Mouse (Mus musculus) kidney, postnatal 25 days (tissue): ENCODE measurements around the gene Pln.
A peak's percentile ranks its signal among the peaks of the same experiment; 100 is the strongest.

Experiments
- DNase-seq, 2 experiments: peaks; one replicate each; pipeline ENCODE4 v3.0.0; 2021; ENCODE audit warnings: mixed read lengths in 2 of 2

The Pln gene

DNA sequence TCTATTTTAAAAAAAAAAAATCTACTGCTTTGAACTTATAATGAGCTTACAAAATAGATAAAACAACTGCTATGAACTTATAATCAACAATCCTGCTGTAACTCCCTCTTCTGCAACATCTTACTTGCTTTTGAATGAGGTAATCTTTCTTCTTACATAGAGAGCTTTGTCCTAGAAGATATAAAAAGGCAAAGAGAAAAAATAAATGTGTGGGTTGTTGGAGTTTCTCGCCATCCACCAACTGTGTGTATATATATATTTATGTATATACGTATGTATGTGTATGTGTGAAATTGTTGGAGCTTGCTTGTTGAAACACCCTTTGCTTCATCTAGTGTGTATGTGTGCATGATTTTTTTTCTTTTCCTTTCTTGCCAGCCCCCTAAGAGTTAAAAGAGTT is 29.8 kb downstream of the Pln start:
- DNase-seq, result no peak

DNA sequence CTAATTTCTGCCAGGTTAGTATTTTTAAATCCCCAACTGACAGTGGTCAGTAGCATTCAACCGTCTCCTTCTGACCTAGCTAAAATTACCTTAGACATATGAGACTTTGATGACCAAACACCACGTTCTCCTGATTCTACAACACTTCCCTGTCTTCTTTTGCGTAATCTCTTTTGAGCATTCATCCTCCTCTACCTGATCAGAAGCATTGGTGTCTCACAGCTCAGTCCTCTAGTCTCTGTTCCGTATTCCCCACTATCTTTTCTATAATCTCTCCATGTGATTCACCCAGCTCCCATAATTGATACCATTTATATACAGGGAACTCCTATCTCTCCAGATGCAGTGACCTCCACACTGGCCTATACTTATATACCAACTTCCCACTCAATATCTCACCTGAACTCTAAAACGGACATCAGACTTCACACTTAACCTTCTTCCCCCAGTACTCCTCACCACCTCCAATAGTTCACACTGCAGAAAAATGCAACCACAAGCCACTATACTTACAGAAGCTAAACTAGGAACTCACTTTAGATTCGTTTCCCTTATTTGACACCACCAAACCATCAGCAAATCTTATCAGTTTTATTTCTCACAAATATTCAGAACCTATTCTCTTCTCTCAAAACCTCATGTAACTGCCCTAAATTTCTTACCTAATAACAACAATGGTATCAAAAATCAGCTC is 36.6 kb downstream of the Pln start:
- no peak for DNase-seq

DNA sequence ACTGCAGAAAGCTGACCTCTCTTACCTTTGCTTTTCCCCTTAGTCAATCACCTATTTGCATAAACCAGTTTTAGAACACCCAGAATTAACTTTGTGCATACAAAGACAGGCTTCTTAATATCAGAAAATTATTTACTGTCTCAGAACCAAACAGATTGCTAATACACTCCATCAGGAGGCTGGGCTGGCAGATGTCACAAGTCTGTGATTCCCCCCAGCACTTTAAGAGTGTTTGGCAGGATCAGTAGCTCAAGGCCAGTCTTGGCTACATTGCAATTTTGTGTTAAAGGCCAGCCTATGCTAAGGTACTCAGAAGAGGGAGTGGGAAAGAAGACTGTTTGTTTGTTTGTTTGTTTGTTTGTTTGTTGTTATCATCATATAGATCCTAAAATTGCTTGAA is 39.6 kb downstream of the Pln start:
- DNase-seq, result no peak

DNA sequence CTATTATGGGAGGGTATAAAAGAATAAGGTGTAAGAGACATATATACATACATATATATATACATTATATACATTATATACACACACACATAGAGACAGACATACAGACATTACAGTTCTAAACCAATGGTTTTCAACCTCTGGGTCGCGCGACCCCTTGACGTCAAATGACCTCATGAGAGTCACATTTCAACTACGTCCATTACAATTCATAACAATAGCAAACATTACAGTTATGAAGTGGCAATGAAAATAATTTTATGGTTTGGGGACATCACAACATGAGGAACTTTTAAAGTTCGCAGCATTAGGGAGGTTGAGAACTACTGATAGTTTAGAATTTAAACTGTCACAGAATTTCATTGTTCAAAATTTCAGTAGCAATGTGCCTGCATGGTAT is 40.8 kb downstream of the Pln start:
- DNase-seq, result no peak

DNA sequence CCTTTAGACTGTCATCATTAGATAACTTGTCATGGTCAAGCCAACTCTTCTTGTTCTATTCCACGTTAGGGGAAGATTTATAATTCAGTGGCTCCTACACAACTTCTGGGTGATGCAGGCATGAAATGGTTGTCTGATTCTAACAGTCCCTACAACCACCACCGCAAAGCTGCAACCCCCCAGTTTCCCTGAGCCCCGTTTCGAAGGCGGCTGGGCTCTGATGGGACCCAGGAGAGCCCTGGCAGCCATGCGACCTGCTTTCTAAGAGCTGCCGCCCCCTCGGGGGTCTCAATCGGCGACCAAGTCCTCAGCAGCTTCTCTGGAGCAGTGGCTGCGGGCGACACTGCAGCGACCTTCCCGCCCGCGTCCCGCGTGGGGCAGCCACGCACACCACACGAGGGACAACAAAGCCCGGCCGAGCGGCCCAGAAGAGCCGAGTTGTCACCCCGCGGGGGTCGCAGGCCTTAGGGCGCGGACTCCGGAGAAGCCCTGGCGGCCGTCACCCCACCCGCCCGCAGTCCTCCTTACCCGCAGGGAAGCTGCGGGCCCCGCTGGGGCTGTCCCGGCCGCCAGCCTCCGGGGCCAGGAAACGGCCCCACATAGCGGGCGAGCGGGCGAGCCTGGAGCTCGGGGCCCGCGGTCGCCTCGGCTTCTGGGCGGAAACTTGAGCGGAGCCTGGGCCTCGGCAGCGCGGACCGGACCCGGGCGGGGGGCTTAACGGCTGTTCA is 41.7 kb downstream of the Pln start:
- peak in 1 of 2 experiments; percentile 14 for DNase-seq

DNA sequence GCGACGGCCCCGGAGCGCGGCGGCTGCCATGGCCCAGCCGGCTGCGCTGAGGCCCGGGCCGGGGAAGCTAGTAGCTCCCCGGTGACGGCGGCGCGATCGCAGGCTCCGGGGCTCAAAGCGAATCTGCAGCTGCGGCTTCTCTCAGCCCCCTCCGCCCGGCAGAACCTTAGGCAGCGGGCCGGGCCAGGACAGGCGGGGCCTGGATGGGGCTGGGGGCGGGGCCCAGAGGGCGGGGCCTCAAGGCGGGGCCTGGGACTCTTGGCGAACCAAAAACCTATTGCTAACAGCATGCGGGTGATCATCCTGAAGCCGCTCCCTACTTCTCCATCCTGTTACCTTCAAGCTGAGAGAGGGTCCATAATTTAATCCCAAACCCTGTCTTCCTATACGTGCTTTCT is 42.2 kb downstream of the Pln start, which contains the start of gene Cep85l:
TSS of gene Cep85l (minus strand) at position 239 of the 398 bp plus-strand sequence.
- DNase-seq, result peak; percentile 88 to 94

DNA sequence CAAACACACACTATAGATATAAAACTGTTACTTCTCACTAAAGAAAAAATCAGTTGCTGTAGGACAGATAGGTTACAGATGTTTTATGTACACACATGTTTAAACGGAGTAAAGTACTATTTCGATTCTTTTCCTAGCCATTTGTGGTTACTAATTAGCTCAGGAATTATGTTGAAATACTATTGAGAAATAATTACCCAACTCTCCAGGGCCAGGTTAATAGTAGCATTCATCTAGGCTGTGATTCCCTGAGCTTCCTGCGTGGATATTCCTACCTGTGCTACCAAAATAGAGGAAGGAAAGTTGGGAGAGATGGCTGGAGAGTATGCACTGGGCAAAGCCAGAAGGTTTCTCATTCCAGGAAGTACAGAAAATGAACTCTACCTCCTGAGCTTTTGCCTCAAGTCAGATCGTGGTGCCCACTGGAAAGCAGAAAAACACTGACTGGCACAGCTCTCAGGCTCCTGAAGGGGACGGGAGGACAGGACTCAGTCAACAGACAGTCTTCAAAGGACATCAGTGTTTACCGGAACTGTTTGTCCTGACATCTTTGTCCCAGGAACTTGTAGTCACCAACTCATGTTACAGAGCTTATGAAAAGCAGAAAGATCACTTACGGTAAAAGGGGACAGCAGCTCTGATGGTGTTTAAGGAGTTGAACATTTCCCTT is 45.4 kb downstream of the Pln start:
- no peak for DNase-seq

DNA sequence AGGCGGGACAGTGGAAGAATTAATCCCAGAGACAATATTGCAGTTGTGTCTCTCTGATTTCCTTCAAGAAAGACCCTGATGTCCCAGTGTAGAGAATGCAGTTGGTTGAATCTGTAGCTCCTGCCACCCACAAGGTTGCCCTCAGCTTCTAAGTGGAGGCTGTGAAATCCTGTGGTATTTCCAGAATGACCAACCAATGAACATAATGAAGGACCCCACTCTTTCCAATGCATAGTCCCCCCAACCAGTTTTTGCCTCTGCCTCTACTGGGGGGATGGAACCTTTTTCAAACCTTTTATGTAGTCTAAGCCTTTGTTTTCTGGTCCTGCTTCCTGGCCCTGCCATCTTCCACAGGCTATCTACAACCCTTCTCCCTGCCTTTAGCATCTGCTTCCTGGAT is 47.4 kb downstream of the Pln start:
- no peak for DNase-seq

DNA sequence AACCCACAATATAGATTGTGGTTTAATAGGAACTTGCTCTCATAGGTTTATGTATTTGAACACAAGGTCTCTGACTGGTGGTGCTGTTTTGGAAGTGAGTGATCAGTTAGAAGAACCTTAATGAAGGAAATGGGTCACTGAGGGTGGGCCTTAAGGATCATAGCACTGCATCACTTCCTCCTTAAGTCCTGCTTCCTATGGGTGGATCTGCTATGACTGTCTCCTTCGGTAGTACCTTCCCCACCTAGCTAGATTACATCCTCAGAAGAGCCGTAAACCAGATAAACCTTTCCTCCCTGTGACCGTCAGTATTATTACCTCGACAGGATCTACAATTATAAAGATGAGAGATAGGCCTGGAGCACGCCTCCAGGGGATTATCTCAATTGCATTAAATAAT is 48.0 kb downstream of the Pln start:
- DNase-seq, result no peak

DNA sequence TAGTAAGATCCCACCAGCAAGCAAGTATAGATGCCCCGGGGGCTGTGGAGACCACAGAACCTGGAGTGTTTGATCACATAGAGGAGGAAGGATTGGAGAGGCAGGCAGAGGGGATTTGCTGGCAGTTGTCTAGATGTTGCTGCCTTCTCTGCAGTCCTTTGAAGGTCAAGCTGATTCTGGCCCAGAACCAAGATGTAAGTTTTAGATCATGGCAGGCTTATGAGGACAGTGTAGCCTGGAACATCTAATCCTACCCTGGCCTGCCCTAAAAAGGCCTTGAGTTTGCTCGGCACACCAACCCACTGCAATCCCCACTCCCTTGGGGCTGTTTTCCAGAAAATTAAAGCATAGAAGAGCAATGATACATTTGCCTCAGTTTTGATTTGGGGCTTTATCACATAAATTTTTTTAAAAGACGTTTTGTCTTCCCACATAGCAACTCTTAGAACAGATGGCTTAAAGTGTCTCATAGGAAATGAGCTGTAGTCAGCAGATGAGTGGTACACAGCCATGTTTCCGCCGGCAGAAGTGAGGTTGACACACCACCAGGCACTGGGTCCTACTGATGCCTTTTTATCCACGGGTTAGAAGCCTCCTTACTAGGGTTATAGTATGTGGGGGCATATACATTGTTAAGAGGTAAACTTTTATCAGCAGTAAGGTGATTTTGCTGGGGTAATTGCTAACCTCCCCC is 50.9 kb downstream of the Pln start:
- no peak for DNase-seq

DNA sequence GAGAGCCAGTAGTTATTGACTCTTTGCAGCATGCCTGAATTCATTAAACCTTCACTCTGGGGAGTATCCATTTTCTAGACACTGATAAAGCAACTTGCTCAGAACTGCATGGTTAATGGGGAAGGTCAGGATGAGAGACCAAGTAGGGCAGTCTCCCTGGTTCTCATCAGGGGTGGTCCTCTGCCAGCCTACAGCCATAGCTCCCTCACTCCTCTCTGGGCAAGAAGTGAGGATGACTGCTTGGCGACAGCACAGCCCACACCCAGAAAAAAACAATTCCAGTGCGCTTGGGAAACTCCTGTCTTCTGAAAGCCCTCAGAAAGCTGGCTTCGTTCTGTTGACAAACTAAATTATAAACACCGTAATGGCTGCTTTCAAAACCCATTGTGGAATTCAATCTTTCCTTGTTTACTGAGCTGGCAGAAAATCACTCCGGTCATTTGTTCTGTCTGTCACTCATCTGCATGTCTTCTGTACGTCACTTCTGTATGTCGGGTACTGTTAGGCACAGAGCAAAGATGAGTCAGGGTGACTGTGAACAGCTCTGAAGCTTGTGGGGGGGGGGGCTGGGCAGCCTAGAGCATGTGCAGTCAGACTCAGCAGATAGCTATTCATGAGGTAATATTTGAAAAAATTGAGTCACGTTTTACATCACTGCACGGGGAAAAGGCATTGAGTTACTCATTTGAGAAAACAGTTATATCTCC is 57.6 kb downstream of the Pln start:
- DNase-seq, result no peak
